Mouse (Mus musculus) embryonic facial prominence, embryonic 13.5 days (tissue): Measurements from ENCODE around the gene Gmpr. TPM values are rescaled to one million over a fixed set of nuclear protein-coding genes. Genes with fewer than 3 reads are reported as not detected.

Experiments
- ATAC-seq: fragments of 200-750 bp; cut with Nextera tagmentation; 2 replicates; pipeline ENCODE4 v1.8.0; 2017; ENCODE audit warnings: low read depth; ENCODE audit not compliant: insufficient number of reproducible peaks, insufficient read depth, low FRiP score, low TSS enrichment
- H3K27ac ChIP-seq: fragments of 300-500 bp; sonication (generic); 2 replicates; pipeline ENCODE4 v1.5.1; 2015; ENCODE audit warnings: moderate library complexity, mild to moderate bottlenecking, inconsistent platforms
- H3K27me3 ChIP-seq: fragments of 300-500 bp; sonication (generic); 2 replicates; pipeline ENCODE4 v1.6.1; 2015; ENCODE audit warnings: mild to moderate bottlenecking, inconsistent platforms
- H3K36me3 ChIP-seq: fragments of 300-500 bp; sonication (generic); 2 replicates; pipeline ENCODE4 v1.6.1; 2015; ENCODE audit warnings: mild to moderate bottlenecking, inconsistent platforms
- H3K4me1 ChIP-seq: fragments of 300-500 bp; sonication (generic); 2 replicates; pipeline ENCODE4 v1.6.1; 2015; ENCODE audit warnings: inconsistent platforms
- H3K4me2 ChIP-seq: fragments of 300-500 bp; sonication (generic); 2 replicates; pipeline ENCODE4 v1.6.1; 2015; ENCODE audit warnings: moderate library complexity, mild to moderate bottlenecking, inconsistent platforms
- H3K4me3 ChIP-seq: fragments of 300-500 bp; sonication (generic); 2 replicates; pipeline ENCODE4 v1.5.1; 2015; ENCODE audit warnings: mild to moderate bottlenecking, inconsistent platforms
- H3K9ac ChIP-seq: fragments of 300-500 bp; sonication (generic); 2 replicates; pipeline ENCODE4 v1.6.1; 2015; ENCODE audit warnings: mild to moderate bottlenecking, inconsistent platforms
- H3K9me3 ChIP-seq: fragments of 300-500 bp; sonication (generic); 2 replicates; pipeline ENCODE4 v1.6.1; 2016; ENCODE audit warnings: inconsistent platforms
- WGBS: fragments of 180-500 bp; shearing (Covaris S2); methylation state at CpG from one replicate; pipeline ENCODE4 v1.1.7; 2015; ENCODE audit warnings: mixed read lengths; 5-methylcytosine and 5-hydroxymethylcytosine counted together
- polyA plus RNA-seq: library from polyadenylated mRNA; unstranded; fragments of >200 nt; fragmentation: Nextera tagmentation; extraction: Ambion mirVana; gene quantifications from 2 replicates; pipeline ENCODE4 v1.2.1, GENCODE M21; 2015

Gene Gmpr
- polyA plus RNA-seq, 1 experiment from 2014 or later: 27.7 TPM

GRCm38 (mm10) chr13:45508495-45508894 is 1.3 kb downstream of the Gmpr start:
- no peaks in the 10 kb centered on the region for H3K36me3 ChIP-seq
- H3K9ac ChIP-seq: peak overlapping the region; percentile 73
- H3K4me3 ChIP-seq: peak overlapping the region; percentile 60
- WGBS: 1% methylated on average over 8 of the region's 8 CpGs
- peaks cover 9% of the 10 kb centered on the region; the same call in 1 of the 2 replicates for H3K27me3 ChIP-seq
- no peak overlapping the region for H3K27ac ChIP-seq
- peak overlapping the region; percentile 97 for H3K4me2 ChIP-seq
- H3K9me3 ChIP-seq: no peaks in the 10 kb centered on the region
- ATAC-seq: no peak
- H3K4me1 ChIP-seq: peaks cover 38% of the 10 kb centered on the region

GRCm38 (mm10) chr13:45509366-45509765 is 2.1 kb downstream of the Gmpr start:
- Histone ChIP-seq H3K27me3 (peaks cover 9% of the 10 kb centered on the region; the same call in 1 of the 2 replicates), H3K27ac (no peak overlapping the region), H3K9ac (no peak overlapping the region), H3K4me2 (no peak overlapping the region), H3K4me1 (peaks cover 47% of the 10 kb centered on the region), H3K36me3 (no peaks in the 10 kb centered on the region), H3K4me3 (no peak overlapping the region), H3K9me3 (no peaks in the 10 kb centered on the region)
- 70% methylated on average over 6 of the region's 6 CpGs for WGBS
- ATAC-seq: no peak

GRCm38 (mm10) chr13:45511706-45512435 is 4.6 kb downstream of the Gmpr start:
- H3K9ac ChIP-seq: no peak overlapping the region
- H3K27me3 ChIP-seq: peaks cover 9% of the 10 kb centered on the region; the same call in 1 of the 2 replicates
- peaks cover 71% of the 10 kb centered on the region for H3K4me1 ChIP-seq
- no peaks in the 10 kb centered on the region for H3K9me3 ChIP-seq
- H3K4me2 ChIP-seq: no peak overlapping the region
- no peaks in the 10 kb centered on the region for H3K36me3 ChIP-seq
- no peak for ATAC-seq
- H3K27ac ChIP-seq: no peak overlapping the region
- H3K4me3 ChIP-seq: no peak overlapping the region
- 82% methylated on average over 6 of the region's 6 CpGs for WGBS

DNA sequence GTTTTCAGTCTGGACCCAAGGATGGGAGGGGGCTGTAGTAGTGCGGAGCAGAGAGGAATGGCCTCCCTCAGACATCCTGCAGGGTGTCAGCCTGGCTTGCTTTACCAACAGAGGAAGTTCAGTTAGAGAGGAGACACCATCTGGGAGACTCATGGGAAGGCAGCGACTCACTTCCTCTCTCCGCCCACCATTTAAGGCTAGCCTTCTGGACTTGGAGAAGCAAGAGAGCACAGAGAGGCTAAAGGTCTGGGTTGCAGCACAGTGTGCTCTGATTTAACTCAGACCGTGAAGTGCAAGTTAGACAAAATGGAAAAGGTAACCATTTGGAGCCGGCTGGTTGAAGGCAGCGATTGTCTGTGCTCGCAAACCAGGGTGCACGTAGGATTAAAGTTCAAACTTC is 5.3 kb downstream of the Gmpr start:
- Histone ChIP-seq H3K27me3 (peaks cover 9% of the 10 kb centered on the region; the same call in 1 of the 2 replicates), H3K36me3 (no peaks in the 10 kb centered on the region), H3K4me1 (peaks cover 78% of the 10 kb centered on the region), H3K4me3 (no peak overlapping the region), H3K9ac (no peak overlapping the region), H3K9me3 (no peaks in the 10 kb centered on the region), H3K27ac (no peak overlapping the region), H3K4me2 (no peak overlapping the region)
- ATAC-seq: no peak
- 71% methylated on average over 8 of the region's 8 CpGs for WGBS

DNA sequence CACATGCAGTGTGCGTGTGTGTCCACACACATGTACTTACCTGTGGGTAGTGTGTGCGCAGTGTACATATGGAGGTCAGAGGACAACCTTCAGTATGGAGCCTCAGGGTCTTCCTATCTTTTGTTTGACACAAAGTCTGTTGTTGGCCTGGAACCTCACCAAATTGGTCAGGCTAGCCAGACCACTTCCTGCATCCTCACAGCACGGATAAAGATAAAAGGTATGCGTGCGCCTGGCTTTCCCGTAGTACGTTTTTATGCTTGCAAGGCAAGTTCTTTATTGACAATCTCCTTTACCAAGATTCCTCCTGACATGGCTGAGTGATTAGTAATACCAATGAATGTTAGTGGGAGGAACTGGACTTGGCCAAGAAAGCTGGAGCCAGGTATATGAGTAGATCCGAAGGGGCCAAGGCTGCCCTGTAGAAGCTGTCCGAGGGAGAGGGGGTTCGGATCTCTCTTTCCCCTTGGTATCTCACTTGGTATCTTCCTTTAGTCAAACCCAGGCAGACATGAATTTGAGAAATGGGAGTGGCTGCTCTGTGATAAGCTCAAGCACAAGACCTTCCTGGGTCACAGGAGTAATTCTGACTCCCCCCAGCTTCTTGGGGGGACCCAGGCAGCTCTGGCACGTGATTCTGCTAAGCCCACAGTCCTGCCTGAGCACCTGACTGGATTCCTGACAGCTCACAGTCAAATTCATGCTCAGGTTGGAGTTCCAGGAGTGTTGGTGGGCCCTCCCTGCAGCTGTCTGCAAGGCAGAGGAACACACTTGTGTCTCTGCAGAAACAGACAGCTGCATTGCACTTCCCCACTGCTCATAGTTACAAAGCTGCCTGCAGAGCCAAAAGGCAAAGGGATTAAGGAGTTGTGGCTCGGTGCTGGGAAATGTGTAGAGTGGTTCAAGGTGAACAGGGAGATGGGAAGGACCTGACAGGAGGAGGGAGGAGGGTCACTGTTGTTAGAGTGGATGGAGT is 6.1 kb downstream of the Gmpr start:
- Histone ChIP-seq H3K27ac (no peak overlapping the region), H3K27me3 (peaks cover 4% of the 10 kb centered on the region; the same call in 1 of the 2 replicates), H3K4me2 (no peak overlapping the region), H3K4me3 (no peak overlapping the region), H3K9ac (no peak overlapping the region), H3K36me3 (no peaks in the 10 kb centered on the region), H3K9me3 (no peaks in the 10 kb centered on the region), H3K4me1 (peaks cover 72% of the 10 kb centered on the region)
- ATAC-seq: no peak
- 80% methylated on average over 12 of the region's 12 CpGs for WGBS

GRCm38 (mm10) chr13:45514115-45514514 is 6.9 kb downstream of the Gmpr start:
- H3K4me2 ChIP-seq: no peak overlapping the region
- no peak overlapping the region for H3K27ac ChIP-seq
- WGBS: 86% methylated on average over 5 of the region's 5 CpGs
- ATAC-seq: no peak
- no peaks in the 10 kb centered on the region for H3K9me3 ChIP-seq
- no peaks in the 10 kb centered on the region for H3K27me3 ChIP-seq
- H3K4me1 ChIP-seq: peaks cover 65% of the 10 kb centered on the region
- H3K9ac ChIP-seq: no peak overlapping the region
- H3K4me3 ChIP-seq: no peak overlapping the region
- H3K36me3 ChIP-seq: no peaks in the 10 kb centered on the region

- no peaks in the 10 kb centered on the region for H3K9me3 ChIP-seq
- no peak for ATAC-seq
- H3K4me2 ChIP-seq: no peak overlapping the region
- H3K4me1 ChIP-seq: peaks cover 59% of the 10 kb centered on the region
- peak overlapping the region; percentile 23; the same call in 1 of the 2 replicates for H3K27ac ChIP-seq
- H3K9ac ChIP-seq: no peak overlapping the region
- no peak overlapping the region for H3K4me3 ChIP-seq
- no peaks in the 10 kb centered on the region for H3K36me3 ChIP-seq
- no peaks in the 10 kb centered on the region for H3K27me3 ChIP-seq
- 24% methylated on average over 8 of the region's 8 CpGs for WGBS
Observed at GRCm38 (mm10) chr13:45514832-45515422, 7.7 kb downstream of the Gmpr start.

DNA sequence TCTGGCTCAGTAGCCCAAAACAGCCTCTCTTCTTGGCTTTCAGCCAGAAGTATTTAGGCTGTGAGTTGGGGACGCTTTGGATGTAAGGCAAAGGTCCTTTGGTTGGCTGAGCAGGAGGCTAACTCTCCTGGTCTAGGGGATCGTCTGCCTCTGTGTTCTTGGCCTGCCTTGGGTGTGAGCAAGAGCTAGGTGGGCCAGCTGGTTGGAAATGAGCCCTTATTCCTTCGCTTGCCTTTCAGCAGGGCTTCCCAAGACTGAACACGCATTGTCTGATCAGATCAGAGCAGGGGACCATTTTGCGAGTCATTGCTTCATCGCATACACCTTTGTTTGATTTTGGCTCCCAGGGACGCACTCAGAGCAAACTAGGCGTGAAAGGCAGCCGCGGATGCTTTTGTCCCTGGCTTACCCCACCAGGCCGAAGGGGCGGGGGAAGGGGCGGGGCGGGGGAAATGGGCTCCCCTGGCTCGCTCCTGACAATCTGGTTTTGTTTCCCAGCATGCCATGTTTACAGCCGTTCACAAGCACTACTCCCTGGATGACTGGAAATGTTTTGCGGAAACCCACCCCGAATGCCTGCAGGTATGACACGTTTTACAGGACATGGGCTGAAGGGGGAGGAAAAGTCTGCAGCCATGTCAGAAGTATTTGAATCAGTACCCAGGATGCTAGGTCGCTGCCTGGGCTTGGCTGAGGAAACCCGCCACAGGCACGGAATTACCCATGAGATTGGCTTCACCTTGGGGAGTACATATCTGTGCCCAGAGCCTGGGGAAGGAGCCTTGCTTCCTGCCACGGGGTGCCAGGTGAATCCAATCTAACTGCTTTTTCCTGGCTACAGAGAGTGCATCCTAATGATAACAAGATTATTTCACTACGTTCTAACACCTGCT is 9.5 kb downstream of the Gmpr start:
- peak; percentile 46; the same call in 1 of the 2 replicates for ATAC-seq
- H3K4me3 ChIP-seq: peak overlapping the region; percentile 33
- peak overlapping the region; percentile 62 for H3K9ac ChIP-seq
- H3K4me2 ChIP-seq: peak overlapping the region; percentile 58
- H3K27ac ChIP-seq: peak overlapping the region; percentile 60
- H3K9me3 ChIP-seq: no peaks in the 10 kb centered on the region
- no peaks in the 10 kb centered on the region for H3K36me3 ChIP-seq
- WGBS: 4% methylated on average over 24 of the region's 24 CpGs
- no peaks in the 10 kb centered on the region for H3K27me3 ChIP-seq
- H3K4me1 ChIP-seq: peaks cover 54% of the 10 kb centered on the region

- no peak overlapping the region for H3K9ac ChIP-seq
- 65% methylated on average over 3 of the region's 3 CpGs for WGBS
- no peak overlapping the region for H3K27ac ChIP-seq
- no peaks in the 10 kb centered on the region for H3K9me3 ChIP-seq
- H3K27me3 ChIP-seq: no peaks in the 10 kb centered on the region
- no peak overlapping the region for H3K4me3 ChIP-seq
- H3K4me2 ChIP-seq: no peak overlapping the region
- 0 out of 2 replicates have a peak, but pooled peaks cover 6% of the 10 kb centered on the region for H3K4me1 ChIP-seq
- 0 out of 2 replicates have a peak, but pooled peaks cover 3% of the 10 kb centered on the region for H3K36me3 ChIP-seq
- ATAC-seq: no peak
Observed at GRCm38 (mm10) chr13:45524305-45524704, 17.1 kb downstream of the Gmpr start.

- no peak overlapping the region for H3K4me2 ChIP-seq
- 0 out of 2 replicates have a peak, but pooled peaks cover 3% of the 10 kb centered on the region for H3K36me3 ChIP-seq
- no peak for ATAC-seq
- H3K27ac ChIP-seq: no peak overlapping the region
- 86% methylated on average over 6 of the region's 6 CpGs for WGBS
- H3K9me3 ChIP-seq: no peaks in the 10 kb centered on the region
- H3K27me3 ChIP-seq: no peaks in the 10 kb centered on the region
- no peak overlapping the region for H3K4me3 ChIP-seq
- no peak overlapping the region for H3K9ac ChIP-seq
- H3K4me1 ChIP-seq: 0 out of 2 replicates have a peak, but pooled peaks cover 9% of the 10 kb centered on the region
Observed at GRCm38 (mm10) chr13:45524791-45525435, 17.7 kb downstream of the Gmpr start.
